Mouse (Mus musculus) left cerebral cortex, adult 2 months (tissue): Measurements from ENCODE around the gene Atp6v0a2. TPM values are rescaled to one million over a fixed set of nuclear protein-coding genes. Genes with fewer than 3 reads are reported as not detected.

ENCODE experiments used
- DNase-seq, 2 experiments: peaks; one replicate each; pipeline ENCODE4 v3.0.0; 2021 to 2022; ENCODE audit warnings: low spot score in 2 of 2, mixed read lengths in 1 of 2; ENCODE audit errors: extremely low spot score in 1 of 2
- H3K27ac ChIP-seq: fragments of 200-600 bp; 2 replicates; pipeline ENCODE4 v1.8.1; 2022
- H3K4me3 ChIP-seq: fragments of 200-600 bp; 2 replicates; pipeline ENCODE4 v1.8.1; 2022
- CTCF ChIP-seq: fragments of 200-600 bp; IDR thresholded peaks from 2 replicates; pipeline ENCODE4 v1.8.1; 2022; ENCODE audit warnings: antibody characterized with exemption, mild to moderate bottlenecking, moderate library complexity
- intact Hi-C: fragments of 180-260 bp; cut with DNase I; formaldehyde crosslinking; loops from one replicate; pipeline ENCODE4 v1.15.1; 2025
- total RNA-seq, 2 experiments: library from RNA; stranded (reverse); gene quantifications; 2 replicates each; pipeline ENCODE4 v1.2.3; 2021

Gene Atp6v0a2
- total RNA-seq, 2 experiments from 2014 or later, result 59.2 to 71.4 TPM

DNA sequence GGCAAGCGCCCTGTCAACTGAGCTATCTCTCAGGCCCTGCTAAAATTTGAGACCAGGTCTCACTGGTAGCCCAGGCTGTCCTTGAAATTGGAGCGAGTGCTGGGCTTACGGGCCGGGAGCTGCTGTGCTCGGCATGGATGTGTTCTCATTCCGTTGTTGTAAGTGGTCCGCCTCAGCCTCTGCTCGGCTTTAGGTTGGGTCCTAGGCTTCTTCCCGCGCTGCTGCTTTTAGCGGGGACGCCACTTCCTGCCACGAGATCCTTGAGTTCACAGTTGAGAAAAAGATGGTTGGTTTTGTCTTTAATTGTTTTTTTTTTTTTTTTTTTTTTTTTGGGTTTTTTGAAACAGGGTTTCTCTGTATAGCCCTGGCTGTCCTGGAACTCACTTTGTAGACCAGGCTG lies 9.5 kb downstream of the Atp6v0a2 start:
- TF ChIP-seq CTCF, result no peak
- DNase-seq, result no peak
- intact Hi-C loops, result no loop called here
- Histone ChIP-seq H3K27ac (no peak overlapping the region), H3K4me3 (no peak overlapping the region)

DNA sequence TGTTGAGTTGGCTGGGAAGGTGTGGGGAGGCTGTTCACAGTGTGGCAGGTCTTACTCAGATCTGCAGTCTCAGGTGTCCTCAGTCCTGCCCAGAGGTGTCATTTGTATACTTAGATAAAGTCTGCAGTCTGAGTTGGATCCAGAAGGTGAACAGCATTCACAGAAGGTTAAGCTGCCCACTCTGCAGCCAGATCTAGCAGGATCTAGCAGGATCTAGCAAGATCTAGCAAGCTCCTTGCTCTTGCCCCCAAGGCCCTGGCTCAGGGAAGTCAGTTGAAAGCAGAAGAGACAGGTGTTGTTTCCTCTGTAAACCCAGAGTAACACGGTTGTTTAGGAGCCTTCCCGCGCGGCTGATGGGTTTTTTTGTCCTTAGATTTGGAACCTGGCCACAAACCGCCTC lies 85.4 kb downstream of the Atp6v0a2 start:
- intact Hi-C loops, result no loop called here
- DNase-seq, result no peak
- Histone ChIP-seq H3K27ac (no peak overlapping the region), H3K4me3 (no peak overlapping the region)
- TF ChIP-seq CTCF, result no peak

DNA sequence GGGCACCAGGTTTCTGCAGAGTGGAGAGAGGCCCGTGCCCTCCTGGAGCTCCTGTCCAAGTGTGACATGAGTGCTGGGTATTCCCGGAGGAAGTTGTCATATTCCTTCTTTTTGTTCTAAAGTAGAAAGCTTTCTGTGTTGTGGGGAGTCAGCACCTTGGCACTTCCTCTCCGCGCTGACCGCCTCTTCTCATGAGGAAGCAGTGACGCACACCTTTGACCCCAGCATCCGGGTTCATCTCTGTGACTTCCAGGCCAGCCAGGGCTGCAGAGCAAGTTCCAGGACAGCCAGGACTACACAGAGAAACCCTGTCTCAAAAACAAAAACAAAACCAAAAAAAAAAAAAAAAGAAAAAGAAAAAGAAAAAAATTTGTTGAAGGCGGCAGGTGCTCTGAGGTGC lies 86.8 kb downstream of the Atp6v0a2 start:
- no peak for DNase-seq
- H3K27ac ChIP-seq, result no peak overlapping the region
- intact Hi-C loops, result no loop called here
- no peak for TF ChIP-seq CTCF
- H3K4me3 ChIP-seq, result no peak overlapping the region

DNA sequence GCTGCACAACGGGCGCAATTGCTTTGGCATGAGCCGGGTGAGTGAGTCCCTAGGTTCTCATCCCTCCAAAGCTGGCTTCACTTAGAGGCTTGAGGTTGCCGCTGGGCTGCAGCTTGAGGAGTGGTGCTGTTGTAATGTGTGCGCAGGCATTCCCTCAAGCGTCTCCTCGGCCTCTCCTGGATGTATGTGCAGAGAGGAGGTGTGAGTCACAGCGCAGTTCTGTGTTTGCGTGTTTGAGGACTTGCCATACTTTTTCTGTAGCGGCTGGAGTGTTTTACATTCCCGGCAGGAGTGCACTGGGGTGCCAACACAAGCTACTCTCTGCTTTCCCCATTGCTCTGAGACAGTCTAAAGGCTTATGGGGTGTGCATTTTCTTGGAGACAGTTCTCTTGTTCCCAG lies 89.6 kb downstream of the Atp6v0a2 start:
- Histone ChIP-seq H3K27ac (no peak overlapping the region), H3K4me3 (no peak overlapping the region)
- no peak for TF ChIP-seq CTCF
- intact Hi-C loops, result no loop called here
- DNase-seq, result no peak

DNA sequence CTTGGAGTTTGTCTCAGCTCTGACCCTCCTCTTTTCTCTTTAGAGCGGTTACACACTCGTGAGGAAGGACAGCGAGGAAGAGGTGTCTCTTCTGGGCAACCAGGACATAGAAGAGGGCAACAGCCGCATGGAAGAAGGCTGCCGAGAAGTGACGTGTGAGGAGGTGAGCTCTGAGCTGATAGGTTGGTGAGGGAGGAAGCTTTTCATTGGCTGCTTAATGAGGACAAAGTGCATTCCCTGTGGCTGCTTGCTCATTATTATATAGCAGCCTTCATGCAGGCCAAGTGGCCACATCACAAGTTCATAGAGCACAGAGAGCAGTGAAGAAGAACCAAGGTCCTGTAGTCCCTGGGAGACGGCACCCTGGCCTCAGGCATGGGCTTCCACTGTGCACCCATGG lies 90.0 kb downstream of the Atp6v0a2 start:
- no peak for TF ChIP-seq CTCF
- Histone ChIP-seq H3K4me3 (no peak overlapping the region), H3K27ac (no peak overlapping the region)
- no peak for DNase-seq
- intact Hi-C loops, result no loop called here

DNA sequence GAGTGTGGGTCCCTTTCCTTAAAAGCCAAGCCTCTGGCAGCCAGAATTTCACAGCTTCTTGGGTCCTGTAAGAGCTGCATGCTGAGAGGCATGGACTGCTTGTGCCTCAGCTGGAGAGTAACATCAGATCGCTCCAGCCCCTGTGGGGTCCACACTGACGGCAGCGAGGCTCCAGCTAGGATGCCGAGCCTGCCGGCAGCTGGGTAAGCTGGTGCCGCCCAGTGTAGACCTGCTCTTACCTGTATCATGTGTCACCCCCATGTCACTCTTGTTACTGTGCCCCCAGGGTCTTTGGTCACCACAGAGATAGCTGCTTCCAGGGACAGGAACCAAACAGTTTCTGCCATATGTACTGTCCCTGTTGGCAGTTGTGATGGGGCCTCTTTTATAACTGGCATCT lies 94.7 kb downstream of the Atp6v0a2 start:
- TF ChIP-seq CTCF, result no peak
- Histone ChIP-seq H3K27ac (no peak overlapping the region), H3K4me3 (no peak overlapping the region)
- no peak for DNase-seq
- intact Hi-C loops, result no loop called here

DNA sequence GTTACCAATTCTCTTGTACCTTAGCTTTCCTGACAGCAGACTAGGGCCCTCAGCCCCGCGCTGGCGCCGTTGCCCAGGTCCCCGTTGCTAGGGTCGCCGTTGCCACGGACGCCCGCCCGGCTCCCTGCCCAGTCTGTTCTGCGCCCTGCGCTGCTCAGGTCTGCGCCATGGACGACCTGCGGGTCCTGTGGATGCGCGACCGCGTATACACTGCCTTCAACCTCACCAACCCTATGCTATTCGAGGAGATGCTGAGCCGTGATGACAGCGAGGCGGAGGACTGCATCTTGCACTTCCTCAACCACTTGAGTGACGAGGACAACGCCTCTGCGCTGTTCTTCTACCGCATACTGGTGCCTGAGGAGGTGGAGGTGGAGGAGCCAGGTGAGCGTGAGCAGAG lies 96.6 kb downstream of the Atp6v0a2 start, which contains the start of gene Dnah10:
Gene Dnah10 (plus strand): TSS at position 89 of the 400 bp plus-strand sequence.
- intact Hi-C loops, result no loop called here
- Histone ChIP-seq H3K27ac (no peak within 1 kb of the TSS), H3K4me3 (peak within 1 kb of the TSS; percentile 38)
- TF ChIP-seq CTCF, result no peak
- peak; percentile 49 to 57 for DNase-seq

DNA sequence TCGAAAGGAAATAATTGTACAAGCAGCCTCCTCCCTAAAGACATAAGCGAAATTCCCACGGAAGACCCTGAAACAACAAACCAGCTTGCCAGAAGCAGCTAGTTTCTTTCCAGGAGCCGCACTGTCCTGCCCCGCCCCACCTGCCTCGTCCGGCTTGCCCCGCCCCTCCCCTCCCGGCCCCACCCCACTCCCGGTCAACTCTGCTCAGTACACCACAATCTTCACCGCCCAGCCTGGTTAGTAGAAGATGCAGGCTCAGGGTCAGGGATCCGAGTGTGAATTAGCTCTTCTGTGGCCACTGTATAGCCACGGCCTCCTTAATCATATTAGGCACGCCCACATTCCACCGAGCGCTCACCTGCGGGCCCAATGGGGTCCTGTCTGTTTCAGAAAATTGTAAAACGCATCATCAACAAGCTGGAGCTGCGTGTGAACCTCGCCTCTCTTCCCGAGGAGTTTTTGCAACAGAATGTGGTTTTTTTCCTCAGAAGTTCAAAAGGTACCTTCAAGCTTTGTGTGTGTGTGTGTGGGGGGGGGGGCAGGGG lies 101.4 kb downstream of the Atp6v0a2 start:
- intact Hi-C loops, result no loop called here
- no peak overlapping the region for H3K27ac ChIP-seq
- no peak for TF ChIP-seq CTCF
- H3K4me3 ChIP-seq, result no peak overlapping the region
- no peak for DNase-seq

DNA sequence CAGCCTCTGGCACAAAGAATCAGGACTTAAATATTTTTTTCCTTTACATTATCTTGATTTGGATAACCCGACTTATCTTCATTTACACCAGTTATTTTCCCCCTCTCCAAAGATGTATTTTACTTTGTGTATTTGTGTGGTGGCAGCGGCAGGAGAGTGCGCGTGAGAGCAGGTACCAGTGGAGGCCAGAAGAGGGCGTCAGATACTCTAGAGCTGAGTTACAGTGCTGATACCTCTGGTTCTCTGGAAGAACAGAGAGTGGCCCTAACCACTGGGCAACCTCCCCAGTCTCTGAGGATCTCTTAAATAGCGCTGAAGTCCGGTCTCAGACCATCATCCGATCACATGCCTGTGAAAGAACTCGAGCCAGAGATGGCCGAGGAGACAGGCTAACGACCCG lies 105.6 kb downstream of the Atp6v0a2 start:
- Histone ChIP-seq H3K4me3 (no peak overlapping the region), H3K27ac (no peak overlapping the region)
- TF ChIP-seq CTCF, result no peak; the same call in 1 of the 2 replicates
- intact Hi-C loops, result no loop called here
- DNase-seq, result no peak

DNA sequence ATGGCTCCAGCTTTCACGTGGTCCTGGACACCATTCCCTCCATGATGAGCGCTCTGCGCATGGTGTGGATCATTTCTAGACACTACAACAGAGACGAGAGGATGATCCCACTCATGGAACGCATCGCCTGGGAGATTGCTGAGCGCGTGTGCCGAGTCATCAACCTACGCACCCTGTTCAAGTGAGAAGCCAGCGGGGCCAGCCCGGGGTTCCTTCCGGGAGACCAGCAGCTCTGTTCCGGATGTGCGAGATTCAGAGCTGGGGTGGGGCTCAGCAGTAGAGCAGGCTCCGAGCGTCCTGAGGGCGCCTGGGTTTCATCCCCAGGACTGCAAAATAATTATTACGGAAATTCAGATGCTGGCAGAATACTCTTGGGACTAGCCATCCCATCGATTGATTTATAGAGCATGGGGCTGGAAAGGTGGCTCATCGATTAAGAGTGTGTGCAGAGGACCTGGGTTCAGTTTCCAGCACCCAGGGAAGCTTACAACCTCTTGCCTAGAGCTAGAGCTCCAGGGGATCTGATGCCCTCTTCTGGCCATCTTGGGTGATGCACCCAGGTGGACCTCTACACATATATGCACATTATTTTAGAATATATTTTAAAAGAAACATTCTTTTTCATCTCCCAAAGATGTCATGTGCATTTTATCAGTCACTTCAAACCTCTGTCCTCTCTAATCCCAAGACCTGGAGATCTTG lies 113.7 kb downstream of the Atp6v0a2 start:
- Histone ChIP-seq H3K4me3 (no peak overlapping the region), H3K27ac (no peak overlapping the region)
- no peak; the same call in none of the 2 replicates for TF ChIP-seq CTCF
- intact Hi-C loops, result loop anchor here (5.0 kb wide), 1 partner anchor 55 kb away; no protein-coding TSS in a partner anchor
- DNase-seq, result no peak

DNA sequence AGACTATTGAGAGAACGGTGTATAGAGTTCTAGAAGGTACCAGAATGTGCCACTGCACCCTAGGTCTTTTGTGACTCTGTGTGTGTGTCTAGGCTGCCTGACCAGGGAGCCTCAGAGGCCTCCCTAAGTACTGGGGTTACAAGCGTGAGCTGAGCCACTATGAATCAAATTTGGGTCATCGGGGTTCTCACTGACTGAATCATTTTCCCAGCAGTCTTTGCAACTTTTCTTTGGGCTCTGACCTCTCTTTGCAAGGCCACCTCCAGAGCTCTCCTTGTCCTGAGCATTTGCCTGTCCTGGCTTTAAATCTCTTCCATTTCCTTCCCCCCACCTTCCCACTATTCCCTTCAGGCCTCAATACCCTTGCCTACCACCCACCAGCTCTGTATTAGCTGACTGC lies 115.5 kb downstream of the Atp6v0a2 start:
- H3K4me3 ChIP-seq, result no peak overlapping the region
- no peak overlapping the region for H3K27ac ChIP-seq
- no peak for TF ChIP-seq CTCF
- intact Hi-C loops, result loop anchor here (5.0 kb wide), 1 partner anchor 53 kb away; no protein-coding TSS in a partner anchor
- no peak for DNase-seq

DNA sequence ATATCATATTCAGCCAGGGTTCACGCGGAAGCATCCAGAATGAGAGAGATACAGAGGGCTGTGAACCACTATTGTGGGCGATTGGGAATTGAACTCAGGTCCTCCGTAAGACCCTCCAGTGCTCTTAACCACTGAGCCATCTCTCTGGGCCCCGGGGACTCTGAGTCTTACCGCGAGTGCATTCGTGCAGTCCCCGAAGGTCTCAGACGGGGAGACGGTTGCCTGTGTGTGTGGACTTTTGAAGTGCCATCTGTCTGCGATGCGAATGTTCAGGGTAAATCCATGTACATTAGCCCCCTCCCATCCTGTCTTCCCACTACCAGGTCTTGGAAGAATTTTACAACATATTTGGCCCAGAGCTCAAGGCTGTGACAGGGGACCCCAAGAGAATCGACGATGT lies 117.8 kb downstream of the Atp6v0a2 start:
- Histone ChIP-seq H3K4me3 (no peak overlapping the region), H3K27ac (no peak overlapping the region)
- TF ChIP-seq CTCF, result no peak
- no peak for DNase-seq
- intact Hi-C loops, result no loop called here

DNA sequence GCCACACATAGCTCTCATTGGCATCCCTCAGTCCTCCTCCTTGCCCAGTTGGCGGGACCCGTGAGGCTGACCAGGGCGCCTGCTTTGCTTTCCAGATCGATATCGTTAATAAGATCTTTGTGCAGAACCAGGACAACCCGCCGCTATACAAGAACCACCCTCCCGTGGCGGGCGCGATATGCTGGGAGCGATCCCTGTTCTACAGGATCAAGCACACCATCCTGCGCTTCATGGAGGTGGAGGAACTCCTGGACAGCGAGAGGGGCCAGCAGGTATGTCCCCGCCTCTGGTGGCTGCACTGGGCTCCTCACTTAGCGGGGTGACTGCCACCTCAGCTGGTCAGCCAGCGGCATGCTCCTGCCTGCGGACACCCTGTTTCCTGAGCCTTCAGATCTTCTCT lies 119.9 kb downstream of the Atp6v0a2 start:
- no peak for DNase-seq
- Histone ChIP-seq H3K4me3 (no peak overlapping the region), H3K27ac (no peak overlapping the region)
- TF ChIP-seq CTCF, result no peak
- intact Hi-C loops, result no loop called here
